Mouse (Mus musculus) erythroid progenitor cell, adult 5-6 weeks (primary cell): ENCODE measurements at regions not wholly inside any gene's neighbourhood (a gene's known extent, or its start where the extent isn't known, plus 50 kb on each side); places are given as distances from the start of the nearest gene placed in this dataset.

Experiments
- ATAC-seq: replicated peaks from 2 replicates; pipeline ENCODE4 v1.8.0; 2016; ENCODE audit warnings: moderate number of reproducible peaks, mild to moderate bottlenecking, moderate TSS enrichment, inconsistent platforms; ENCODE audit not compliant: poor library complexity, low FRiP score, severe bottlenecking

DNA sequence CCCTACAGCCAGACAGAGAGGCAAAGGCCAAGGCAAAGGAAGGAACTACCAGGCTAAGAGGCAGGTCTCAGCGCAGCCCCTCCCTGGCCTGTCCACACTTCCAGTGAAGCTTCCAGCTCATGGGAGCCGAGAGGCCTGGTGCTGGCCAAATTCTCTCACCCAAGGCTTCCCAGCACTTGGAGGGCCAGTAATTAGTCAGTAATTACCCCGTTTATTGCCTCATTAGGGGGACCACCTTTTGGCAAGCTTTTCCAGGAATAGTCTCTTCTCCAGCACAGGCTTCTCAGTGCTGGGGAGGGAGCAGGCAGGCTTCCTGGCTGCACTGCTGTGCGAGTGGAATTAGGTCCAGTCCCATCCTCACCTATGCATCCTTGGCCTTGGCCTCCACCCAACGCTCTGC, 252.8 kb upstream of the Nxpe4 start:
- ATAC-seq: no peak

GRCm38 (mm10) chr9:47910501-47910906, 251.3 kb upstream of the Nxpe4 start:
- ATAC-seq: no peak

DNA sequence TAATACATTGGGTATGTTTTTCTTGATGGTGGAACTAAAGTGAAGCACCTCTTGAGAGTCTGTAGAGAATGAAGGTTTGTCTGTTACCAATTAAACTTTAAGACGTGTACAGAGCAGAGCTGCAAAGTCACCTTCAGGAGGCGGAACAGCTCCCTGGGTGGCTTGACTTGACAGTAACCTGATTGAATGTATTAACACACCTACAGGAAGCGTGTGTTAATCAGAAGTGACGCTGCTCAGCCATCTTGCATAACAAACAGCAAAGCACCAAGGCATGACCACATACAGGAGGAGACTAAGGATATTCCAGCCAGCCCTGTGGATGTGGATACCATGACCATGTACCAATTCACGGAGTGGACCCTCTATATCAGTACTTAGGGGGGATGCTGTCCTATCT, 249.0 kb upstream of the Nxpe4 start:
- no peak for ATAC-seq

- ATAC-seq: no peak
Measured at GRCm38 (mm10) chr9:47935299-47935698, 226.5 kb upstream of the Nxpe4 start.

- no peak for ATAC-seq
Measured at GRCm38 (mm10) chr9:47935957-47936457, 225.8 kb upstream of the Nxpe4 start.

GRCm38 (mm10) chr9:47938941-47939710, 222.7 kb upstream of the Nxpe4 start:
- ATAC-seq: no peak

DNA sequence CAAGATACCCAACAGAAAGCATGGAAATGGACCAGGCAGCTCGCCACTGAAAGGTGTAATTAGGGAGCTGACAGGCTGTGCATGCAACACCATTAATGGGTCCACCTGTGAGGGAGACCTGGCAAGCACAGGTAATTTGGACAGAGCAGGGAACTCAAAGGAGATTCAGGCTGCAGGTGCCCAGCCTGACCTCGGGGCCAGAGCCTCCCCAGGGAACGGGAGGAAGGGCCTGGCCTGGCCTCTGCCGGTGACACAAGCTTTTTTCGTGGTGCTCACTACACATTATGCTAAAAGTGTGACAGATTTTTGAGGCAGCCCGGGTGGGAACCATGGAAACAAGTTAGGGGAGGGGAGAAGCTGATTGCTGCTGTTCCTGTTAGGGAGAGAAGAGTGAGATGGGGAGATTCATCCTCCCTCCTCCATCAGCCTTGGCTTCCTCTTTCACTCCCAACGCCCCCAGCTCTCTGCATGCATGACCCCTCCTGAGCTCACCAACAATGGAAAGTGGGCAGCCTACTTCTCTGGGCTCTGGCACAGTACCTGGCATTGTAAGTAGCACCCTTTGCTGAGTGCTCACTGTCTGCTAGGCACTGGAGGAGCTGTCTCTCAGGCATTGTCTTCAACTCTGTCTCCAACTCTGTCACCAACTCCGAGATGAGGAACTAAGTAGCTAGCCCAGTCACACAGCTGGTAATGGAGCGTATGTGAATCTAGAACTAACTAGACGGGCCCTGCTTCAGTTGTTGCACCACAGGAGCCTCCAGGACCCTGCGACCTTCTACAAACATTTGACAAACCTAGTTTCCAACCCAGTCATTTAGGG, 218.9 kb upstream of the Nxpe4 start:
- ATAC-seq: no peak

DNA sequence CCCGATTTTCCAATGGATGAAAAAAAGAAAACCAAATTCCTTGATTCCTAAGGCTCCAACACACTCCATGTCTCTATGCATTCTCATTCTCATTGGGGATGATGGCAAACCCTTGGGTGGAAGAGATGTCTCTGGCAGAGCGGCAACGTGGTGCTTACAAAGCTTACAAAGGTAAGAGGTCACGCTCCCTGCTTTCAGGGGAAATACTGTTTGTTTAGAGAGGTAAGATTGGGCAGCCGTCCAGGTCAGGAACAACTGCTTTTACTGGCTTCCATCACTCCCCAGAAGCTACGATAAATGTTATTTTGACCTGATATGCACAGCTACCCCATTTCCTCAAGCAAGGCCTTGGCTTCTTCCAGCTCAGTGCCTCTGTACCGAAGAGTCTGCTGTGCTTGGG, 215.6 kb upstream of the Nxpe4 start:
- no peak for ATAC-seq

- ATAC-seq: no peak
Measured at GRCm38 (mm10) chr9:47957881-47958280, 203.9 kb upstream of the Nxpe4 start.

DNA sequence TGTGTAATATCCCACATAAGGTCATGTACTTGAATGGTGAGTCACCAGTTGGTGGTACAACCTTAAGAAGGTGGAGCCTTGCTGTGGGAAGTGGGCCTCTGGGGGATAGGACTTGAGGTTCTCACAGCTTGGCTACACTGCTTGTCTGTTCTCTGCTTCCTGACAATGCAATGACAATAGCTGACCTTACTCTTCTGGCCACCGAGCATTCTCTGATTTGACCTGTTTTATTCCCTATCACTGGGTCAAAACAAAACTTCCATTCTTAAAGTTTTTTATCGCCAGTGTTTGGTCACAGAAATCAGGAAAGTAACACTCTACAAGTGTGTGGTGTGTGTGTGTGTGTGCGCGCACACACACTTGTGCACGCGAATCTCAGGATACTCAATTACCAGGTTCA, 203.0 kb upstream of the Nxpe4 start:
- ATAC-seq: no peak

DNA sequence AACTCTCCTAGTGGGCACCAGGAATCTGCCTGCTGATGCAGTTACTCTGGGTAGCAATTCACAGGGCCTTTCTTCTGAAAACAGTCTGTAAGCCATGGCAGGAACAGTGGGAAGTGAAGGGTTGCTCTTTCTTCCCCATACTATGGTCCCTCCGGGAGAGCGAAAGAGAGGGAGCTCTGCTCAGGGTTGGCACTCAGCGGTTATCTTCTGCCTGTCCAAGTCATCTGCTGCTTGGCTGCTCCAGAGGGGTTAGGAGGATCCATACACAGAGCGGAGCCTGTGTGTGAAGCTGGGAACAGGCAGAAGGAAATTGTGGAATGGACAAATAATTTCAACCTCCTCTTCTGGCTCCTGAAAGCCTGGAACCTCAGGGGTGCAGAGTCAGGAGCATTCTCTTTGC, 200.6 kb upstream of the Nxpe4 start:
- ATAC-seq: no peak

GRCm38 (mm10) chr9:47962161-47962560, 199.7 kb upstream of the Nxpe4 start:
- no peak for ATAC-seq

DNA sequence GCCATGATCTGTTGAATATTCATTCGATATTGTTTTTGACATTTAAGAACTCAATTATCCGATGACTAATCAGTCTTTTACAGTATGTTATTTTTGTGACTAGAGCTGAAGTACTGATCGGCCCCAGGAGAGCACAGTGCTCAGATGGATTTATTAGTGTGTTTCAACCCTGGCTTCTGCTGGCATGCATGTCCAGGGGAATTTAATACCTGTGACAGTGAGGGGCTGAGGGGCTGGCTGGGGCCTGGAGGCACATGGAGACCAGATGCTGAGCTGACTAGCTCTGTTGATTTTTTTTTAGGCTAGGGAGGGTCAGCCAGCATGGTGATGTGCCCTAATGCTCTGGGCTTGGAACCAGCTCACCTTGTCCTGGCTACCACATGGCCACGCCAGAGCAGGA, 199.2 kb upstream of the Nxpe4 start:
- no peak for ATAC-seq

DNA sequence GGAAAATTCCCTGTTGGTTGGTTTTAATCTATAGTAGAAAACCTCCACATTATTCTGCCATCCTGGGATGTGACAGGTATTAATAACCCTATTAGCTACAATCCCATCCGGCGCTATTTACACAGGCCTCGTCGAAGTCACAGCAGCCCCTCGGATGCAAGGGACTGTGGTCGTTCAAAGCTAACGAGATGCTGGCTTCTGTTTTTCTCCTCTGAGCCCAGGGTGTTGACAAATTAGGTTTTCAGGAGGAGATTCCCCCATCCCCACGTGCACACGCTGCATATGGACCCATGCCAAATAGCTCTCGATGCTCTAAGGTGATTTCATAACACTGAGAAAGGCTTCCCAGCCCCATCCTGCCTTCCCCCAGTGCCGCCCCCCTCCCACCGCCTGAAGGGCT, 188.7 kb upstream of the Nxpe4 start:
- ATAC-seq: no peak

GRCm38 (mm10) chr9:47985356-47986111, 176.3 kb upstream of the Nxpe4 start:
- ATAC-seq: no peak

DNA sequence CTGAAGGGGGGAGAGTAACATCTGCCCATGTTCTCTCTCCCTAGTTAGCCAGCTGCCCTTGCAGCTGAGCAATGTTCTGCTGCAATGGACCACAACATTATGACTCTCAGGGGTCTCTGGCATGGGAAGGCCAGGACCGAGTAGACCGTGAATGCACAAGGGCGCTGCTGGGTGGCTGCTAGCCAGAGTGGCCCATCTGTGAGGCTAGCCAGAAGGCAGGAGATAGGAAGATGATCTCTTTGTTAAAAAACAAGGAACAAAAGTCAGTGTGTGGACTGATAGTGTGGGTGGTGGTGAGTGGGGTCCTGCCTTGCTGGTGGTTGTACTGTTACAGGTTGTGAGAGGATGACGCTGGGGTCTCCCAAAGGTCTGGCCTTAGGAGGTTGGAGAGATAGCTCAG, 174.6 kb upstream of the Nxpe4 start:
- no peak for ATAC-seq

GRCm38 (mm10) chr9:47994671-47995070, 167.2 kb upstream of the Nxpe4 start:
- no peak for ATAC-seq

DNA sequence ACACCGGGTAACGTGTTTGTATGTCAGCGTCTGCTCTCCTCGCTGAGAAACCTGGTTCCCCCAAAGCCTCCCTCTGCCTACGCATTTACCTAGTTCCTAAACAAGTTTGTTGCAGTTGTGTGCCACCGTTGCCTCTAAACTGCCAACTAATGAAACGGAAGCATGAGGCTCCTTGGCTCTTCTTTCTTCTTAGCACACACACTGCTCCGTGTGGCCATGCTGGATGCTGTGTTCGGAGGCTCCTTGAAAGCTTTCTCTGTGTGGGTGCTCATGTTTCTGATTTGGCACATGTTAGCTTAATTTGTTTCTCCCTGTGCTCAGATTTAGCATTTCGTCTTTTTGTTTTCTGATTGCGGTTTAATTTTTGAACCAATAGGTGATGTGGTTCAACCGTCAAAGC, 162.2 kb upstream of the Nxpe4 start:
- no peak for ATAC-seq

DNA sequence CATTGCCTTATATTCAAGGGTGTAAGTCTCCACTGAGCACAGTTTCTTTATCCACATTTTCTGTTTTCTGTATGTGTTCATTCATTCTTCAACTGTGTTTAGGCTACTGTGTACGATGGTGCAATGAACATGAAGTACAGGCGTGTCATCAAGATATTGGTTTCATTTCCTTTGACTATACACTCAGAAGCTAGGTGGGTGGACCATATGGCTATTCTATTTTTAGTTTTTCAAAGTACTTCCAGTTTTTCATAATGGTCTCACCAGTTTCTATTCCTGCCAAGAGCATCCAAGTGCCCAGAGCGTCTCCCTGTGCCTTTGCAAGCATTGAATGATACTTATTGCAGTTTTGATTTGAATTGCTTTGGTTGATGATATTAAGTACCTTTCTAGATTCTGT, 132.8 kb upstream of the Nxpe4 start:
- no peak for ATAC-seq

DNA sequence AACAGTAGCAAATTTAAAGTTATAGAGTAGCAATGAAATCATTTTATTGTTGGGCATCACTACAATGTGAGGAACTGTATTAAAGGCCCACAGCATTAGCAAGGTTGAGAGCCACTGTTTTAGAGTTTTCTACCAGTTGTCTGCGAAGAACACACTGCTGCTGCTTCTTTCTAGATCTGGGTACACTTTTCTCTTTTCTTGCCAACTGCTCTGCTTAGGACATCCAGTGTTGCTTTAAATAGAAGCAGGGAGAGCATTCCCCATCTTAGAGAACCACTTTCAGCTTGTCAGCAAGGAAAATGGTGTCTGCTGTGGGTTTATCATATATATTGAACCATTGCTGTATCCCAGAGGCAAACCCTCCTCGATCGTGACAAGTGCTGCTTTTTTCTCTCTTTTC, 131.0 kb upstream of the Nxpe4 start:
- ATAC-seq: no peak

GRCm38 (mm10) chr9:48035959-48036358, 125.9 kb upstream of the Nxpe4 start:
- no peak for ATAC-seq
